Mouse (Mus musculus): ENCODE measurements around the gene Usp45.

GRCm38 (mm10) chr4:21793631-21794030, 26.7 kb downstream of the Usp45 start:
- TF ChIP-seq GATA1 (IDR thresholded peaks at IDR 0.05; ENCODE audit: borderline replicate concordance, low read length) (no peak), FLI1 (IDR thresholded peaks at IDR 0.05; ENCODE audit: low read length) (no peak)
